Mouse (Mus musculus) myocyte (in vitro differentiated cells): ENCODE data around the gene Esrrg. TPM values are rescaled to one million over a fixed set of nuclear protein-coding genes. Genes with fewer than 3 reads are reported as not detected.

ENCODE experiments used
- H3K27me3 ChIP-seq: one replicate; pipeline ENCODE4 v1.6.1; 2011; ENCODE audit not compliant: control insufficient read depth, insufficient read depth, insufficient read length
- H3K36me3 ChIP-seq: one replicate; pipeline ENCODE4 v1.6.1; 2011; ENCODE audit not compliant: control insufficient read depth, insufficient read depth
- H3K4me2 ChIP-seq: one replicate; pipeline ENCODE4 v1.6.1; 2011; ENCODE audit warnings: low read depth, control low read depth
- H3K4me3 ChIP-seq: one replicate; pipeline ENCODE4 v1.5.1; 2011; ENCODE audit warnings: mild to moderate bottlenecking, control low read depth, moderate library complexity
- H3K79me2 ChIP-seq: one replicate; pipeline ENCODE4 v1.6.1; 2011; ENCODE audit not compliant: control insufficient read depth, insufficient read depth
- H3ac ChIP-seq: one replicate; pipeline ENCODE4 v1.6.1; 2011; ENCODE audit not compliant: control insufficient read depth, insufficient read length
- CEBPB ChIP-seq: IDR thresholded peaks from 2 replicates; pipeline ENCODE4 v1.6.1; 2011; ENCODE audit warnings: mild to moderate bottlenecking, moderate library complexity; ENCODE audit not compliant: poor library complexity, insufficient read depth, severe bottlenecking
- E2F4 ChIP-seq: IDR thresholded peaks from one replicate; pipeline ENCODE4 v1.6.1; 2011; ENCODE audit warnings: mild to moderate bottlenecking, control low read depth, moderate library complexity; ENCODE audit not compliant: insufficient read depth
- MAX ChIP-seq: IDR thresholded peaks from one replicate; pipeline ENCODE4 v1.6.1; 2011; ENCODE audit warnings: low read depth, mild to moderate bottlenecking, control low read depth
- MYOD1 ChIP-seq, 3 experiments: IDR thresholded peaks; one replicate each; pipeline ENCODE4 v1.6.1; 2011; ENCODE audit warnings: control low read depth in 2 of 3, low read depth in 2 of 3, mild to moderate bottlenecking in 2 of 3, moderate library complexity in 1 of 3; ENCODE audit not compliant: insufficient read length in 2 of 3, control insufficient read depth in 1 of 3
- MYOG ChIP-seq, 3 experiments: IDR thresholded peaks; one replicate each; pipeline ENCODE4 v1.6.1; 2011; ENCODE audit warnings: control low read depth in 2 of 3, low read depth in 2 of 3, mild to moderate bottlenecking in 2 of 3; ENCODE audit not compliant: insufficient read length in 2 of 3, control insufficient read depth in 1 of 3, insufficient read depth in 1 of 3
- POLR2A ChIP-seq: IDR thresholded peaks from one replicate; pipeline ENCODE4 v1.6.1; 2011; ENCODE audit warnings: low read depth, mild to moderate bottlenecking, control low read depth, moderate library complexity; ENCODE audit not compliant: insufficient read length
- POLR2AphosphoS2 ChIP-seq: IDR thresholded peaks from one replicate; pipeline ENCODE4 v1.6.1; 2011; ENCODE audit warnings: low read depth, control low read depth; ENCODE audit not compliant: insufficient read length
- REST ChIP-seq: IDR thresholded peaks from one replicate; pipeline ENCODE4 v1.6.1; 2011; ENCODE audit warnings: mild to moderate bottlenecking, control low read depth, moderate library complexity; ENCODE audit not compliant: insufficient read depth, insufficient read length
- SRF ChIP-seq: IDR thresholded peaks from one replicate; pipeline ENCODE4 v1.6.1; 2011; ENCODE audit warnings: low read depth; ENCODE audit not compliant: control insufficient read depth, insufficient read length
- TCF12 ChIP-seq: IDR thresholded peaks from one replicate; pipeline ENCODE4 v1.6.1; 2011; ENCODE audit warnings: mild to moderate bottlenecking, control low read depth; ENCODE audit not compliant: poor library complexity, insufficient read depth, severe bottlenecking
- TCF3 ChIP-seq: IDR thresholded peaks from one replicate; pipeline ENCODE4 v1.6.1; 2011; ENCODE audit warnings: low read depth, control low read depth; ENCODE audit not compliant: insufficient read length
- USF1 ChIP-seq: IDR thresholded peaks from one replicate; pipeline ENCODE4 v1.6.1; 2011; ENCODE audit warnings: low read depth, mild to moderate bottlenecking, control low read depth, moderate library complexity
- polyA plus RNA-seq: library from polyadenylated mRNA; unstranded; fragments of >200 nt; fragmentation: generic; extraction: Trizol; gene quantifications from one replicate; pipeline ENCODE4 v1.2.1, GENCODE M21; 2012; ENCODE audit warnings: missing spikeins

Esrrg gene
- polyA plus RNA-seq, 1 experiment: 0.20 TPM

DNA sequence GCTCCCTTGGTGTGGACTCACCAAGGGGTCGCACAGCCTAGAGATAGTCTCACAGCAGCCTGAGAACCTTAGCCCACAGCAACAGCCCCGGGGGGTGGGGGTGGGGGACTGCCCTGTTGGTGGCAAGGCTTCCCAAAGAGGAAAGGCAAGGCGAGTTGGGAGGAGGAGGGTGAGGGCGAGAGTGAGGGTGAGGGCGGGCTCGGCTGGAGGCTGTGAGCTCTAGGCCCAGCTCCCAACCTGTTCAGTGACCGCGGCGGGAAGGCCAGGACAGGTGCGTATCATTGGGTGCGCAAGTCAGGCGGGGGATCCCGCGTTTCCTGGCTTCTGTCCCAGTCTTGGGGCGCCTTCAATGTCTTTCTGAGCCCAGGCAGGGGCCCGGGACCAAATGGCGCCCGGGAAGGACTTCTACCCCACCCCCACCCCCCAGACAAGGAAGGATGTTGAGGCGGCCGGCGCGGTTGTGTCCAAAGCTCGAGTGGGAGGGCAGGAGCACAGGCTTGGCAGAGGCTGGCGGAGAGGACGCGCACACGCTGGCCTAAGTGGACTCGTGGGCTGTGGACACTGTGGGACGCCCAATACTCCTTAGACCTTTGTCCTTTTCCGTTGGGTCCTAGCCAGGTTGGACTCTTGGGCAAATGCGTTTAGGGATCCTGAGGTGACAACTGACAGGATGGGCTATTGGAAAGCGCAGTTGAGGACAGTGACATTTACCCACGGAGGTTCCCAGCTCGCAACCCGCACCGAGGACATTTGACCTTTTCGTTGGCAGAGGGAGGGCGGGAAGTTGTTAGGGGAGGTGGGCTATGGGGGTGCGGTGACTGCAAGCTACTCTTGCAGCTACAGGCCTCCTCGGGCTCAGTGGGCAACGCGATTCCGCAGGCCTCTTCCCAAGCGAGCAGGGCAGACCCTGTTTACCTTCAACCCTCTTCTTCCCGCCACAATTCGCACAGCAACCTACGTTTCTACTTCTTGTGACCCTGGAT, 1.2 kb upstream of the Esrrg start:
- no peaks in the 10 kb centered on the region for H3K27me3 ChIP-seq
- no peaks in the 10 kb centered on the region for H3K36me3 ChIP-seq
- H3K4me3 ChIP-seq: no peak overlapping the region
- H3K79me2 ChIP-seq: no peaks in the 10 kb centered on the region
- H3K4me2 ChIP-seq: no peak overlapping the region
- TF ChIP-seq MYOD1 (IDR thresholded peaks at IDR 0.05; ENCODE audit: control insufficient read depth in 1 of 3, insufficient read length in 2 of 3, low read depth in 2 of 3) (no peak), REST (no peak), POLR2A (no peak), MYOG (IDR thresholded peaks at IDR 0.05; ENCODE audit: control insufficient read depth in 1 of 3, insufficient read depth in 1 of 3, insufficient read length in 2 of 3, low read depth in 2 of 3) (no peak), TCF12 (no peak)
- no peak overlapping the region for H3ac ChIP-seq

DNA sequence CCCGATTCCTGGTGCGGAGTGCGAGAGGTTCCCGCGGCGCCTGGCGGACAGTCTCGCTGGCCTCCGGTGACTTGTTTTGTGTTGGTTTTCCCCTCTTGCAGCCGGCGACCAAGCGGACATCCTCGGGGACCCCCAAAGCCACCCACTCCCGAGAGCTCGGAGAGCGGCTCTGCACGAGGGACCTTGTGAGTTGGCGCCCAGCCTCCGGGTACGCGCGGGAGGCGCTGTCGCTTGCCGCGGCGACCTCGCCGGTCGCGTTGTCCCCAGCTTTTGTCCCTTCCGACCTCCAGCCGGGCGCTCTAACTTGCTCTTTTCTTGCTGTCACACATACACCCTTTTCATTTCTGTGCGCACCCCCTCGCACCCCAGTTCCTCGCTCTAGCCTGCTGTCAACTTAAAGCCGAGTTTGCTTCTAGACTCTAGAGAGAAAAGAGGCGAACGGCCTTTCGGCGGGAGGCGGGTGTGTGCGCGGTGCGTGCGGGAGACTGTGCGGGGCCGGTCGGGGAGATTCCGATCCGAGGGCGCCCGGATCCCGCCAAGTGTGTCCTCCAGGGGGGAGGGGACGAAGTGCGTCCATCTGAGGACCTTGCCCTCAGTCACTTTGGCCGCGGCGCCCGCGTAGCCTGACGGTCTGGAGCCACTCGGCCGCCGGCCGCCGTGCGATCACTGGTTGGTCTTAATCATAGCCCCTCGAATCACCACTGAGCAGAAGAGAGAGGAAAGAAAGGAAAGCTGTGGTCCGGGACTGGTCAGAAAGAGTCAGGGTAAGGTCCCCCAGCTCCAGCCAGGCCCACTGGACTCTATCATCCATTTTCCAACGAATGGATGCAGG, 646 bp downstream of the Esrrg start:
- no peaks in the 10 kb centered on the region for H3K36me3 ChIP-seq
- H3K27me3 ChIP-seq: no peaks in the 10 kb centered on the region
- TF ChIP-seq MYOD1 (IDR thresholded peaks at IDR 0.05; ENCODE audit: control insufficient read depth in 1 of 3, insufficient read length in 2 of 3, low read depth in 2 of 3) (no peak), MAX (no peak), USF1 (no peak), REST (no peak), TCF12 (no peak), CEBPB (no peak), E2F4 (no peak), TCF3 (no peak), SRF (no peak)
- no peaks in the 10 kb centered on the region for H3K79me2 ChIP-seq
- no peak overlapping the region for H3K4me2 ChIP-seq
- H3ac ChIP-seq: no peak overlapping the region
- no peak overlapping the region for H3K4me3 ChIP-seq

DNA sequence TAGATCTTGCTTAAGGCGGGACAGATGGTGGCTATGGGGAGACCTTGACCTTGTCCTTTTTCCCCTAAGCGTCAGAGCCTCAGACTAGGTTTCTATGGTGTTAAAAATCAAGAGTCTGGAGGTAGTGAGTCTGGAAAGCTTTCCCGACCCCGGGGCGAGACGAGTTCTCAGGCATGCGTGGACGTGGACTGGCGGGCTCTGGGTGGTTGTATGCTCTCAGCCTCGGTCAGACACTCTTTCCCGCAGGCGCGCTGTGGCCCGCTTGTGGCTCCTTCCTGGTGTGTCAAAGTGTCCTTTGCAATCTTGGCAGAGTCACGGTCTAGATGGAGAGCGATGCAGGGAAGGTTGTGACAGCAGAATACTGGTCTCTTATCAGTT, 1.3 kb downstream of the Esrrg start:
- H3K4me2 ChIP-seq: no peak overlapping the region
- H3K4me3 ChIP-seq: no peak overlapping the region
- no peaks in the 10 kb centered on the region for H3K27me3 ChIP-seq
- no peaks in the 10 kb centered on the region for H3K36me3 ChIP-seq
- TF ChIP-seq CEBPB (no peak), POLR2AphosphoS2 (no peak), POLR2A (no peak), MAX (no peak), TCF12 (no peak), TCF3 (no peak), E2F4 (no peak), USF1 (no peak), REST (no peak), SRF (no peak), MYOD1 (IDR thresholded peaks at IDR 0.05; ENCODE audit: control insufficient read depth in 1 of 3, insufficient read length in 2 of 3, low read depth in 2 of 3) (no peak), MYOG (IDR thresholded peaks at IDR 0.05; ENCODE audit: control insufficient read depth in 1 of 3, insufficient read depth in 1 of 3, insufficient read length in 2 of 3, low read depth in 2 of 3) (no peak)
- H3ac ChIP-seq: no peak overlapping the region
- H3K79me2 ChIP-seq: no peaks in the 10 kb centered on the region

DNA sequence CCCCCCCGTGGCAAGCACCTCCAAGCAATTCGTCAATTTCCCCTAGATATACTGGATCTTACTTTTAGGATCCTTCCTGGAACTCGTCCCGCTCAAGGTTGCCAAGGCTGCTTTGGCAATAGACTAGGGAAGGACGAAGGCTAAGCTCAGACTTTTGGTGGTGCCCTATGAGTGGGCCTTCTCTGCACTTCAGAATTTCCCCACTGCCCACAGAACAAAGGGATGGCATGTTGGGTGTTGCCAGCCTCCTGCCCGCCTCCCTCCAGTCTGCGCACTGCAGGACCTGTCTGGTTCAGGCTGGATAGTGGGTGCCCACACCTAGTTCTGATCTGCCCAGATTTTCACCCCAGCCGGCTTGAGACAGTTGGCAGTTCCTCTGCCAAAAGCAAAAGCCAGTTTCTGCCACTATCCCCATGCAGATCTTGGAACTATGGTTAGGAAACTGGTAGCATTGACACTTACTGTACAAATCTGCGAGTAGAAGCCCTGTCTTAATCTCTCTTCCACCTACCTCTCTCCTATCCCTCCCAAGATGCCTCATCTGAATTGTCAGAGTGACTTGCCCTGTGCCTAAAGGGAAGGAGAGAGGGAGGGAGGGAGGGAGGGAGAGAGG, 1.9 kb downstream of the Esrrg start:
- Histone ChIP-seq H3K4me2 (no peak overlapping the region), H3K79me2 (no peaks in the 10 kb centered on the region), H3K36me3 (no peaks in the 10 kb centered on the region), H3K27me3 (no peaks in the 10 kb centered on the region), H3ac (no peak overlapping the region), H3K4me3 (no peak overlapping the region)
- TF ChIP-seq SRF (no peak), POLR2AphosphoS2 (no peak), CEBPB (no peak), MAX (no peak), E2F4 (no peak), USF1 (no peak), TCF12 (no peak), POLR2A (no peak), TCF3 (no peak), REST (no peak), MYOD1 (IDR thresholded peaks at IDR 0.05; ENCODE audit: control insufficient read depth in 1 of 3, insufficient read length in 2 of 3, low read depth in 2 of 3) (no peak), MYOG (IDR thresholded peaks at IDR 0.05; ENCODE audit: control insufficient read depth in 1 of 3, insufficient read depth in 1 of 3, insufficient read length in 2 of 3, low read depth in 2 of 3) (no peak)
